Mouse (Mus musculus) adipocyte (in vitro differentiated cells): ENCODE measurements at regions not wholly inside any gene's neighbourhood (a gene's known extent, or its start where the extent isn't known, plus 50 kb on each side); places are given as distances from the start of the nearest gene placed in this dataset.

ENCODE experiments used
- DNase-seq: peaks from one replicate; pipeline ENCODE4 v3.0.0-alpha.2; 2016; ENCODE audit warnings: low spot score

DNA sequence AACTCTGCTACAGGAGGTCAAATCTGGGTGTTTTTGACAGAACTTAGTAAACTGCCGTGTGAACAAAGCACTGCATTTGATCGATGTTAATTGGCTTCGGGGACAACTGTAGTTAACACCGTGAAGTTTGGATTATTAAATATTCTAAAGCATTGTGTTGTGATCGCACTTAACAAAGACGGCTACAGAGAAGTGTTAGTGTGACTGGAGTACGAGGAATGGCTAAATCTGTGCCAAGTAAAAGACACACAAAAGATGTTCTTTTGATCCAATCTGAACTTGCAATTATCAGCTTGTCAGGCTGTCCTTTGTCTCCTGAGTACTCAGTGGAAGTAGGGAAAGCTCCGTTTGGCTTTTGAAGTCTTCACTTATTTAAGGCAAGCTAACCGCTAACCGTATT, 259.7 kb downstream of the Tmem182 start:
- no peak for DNase-seq

DNA sequence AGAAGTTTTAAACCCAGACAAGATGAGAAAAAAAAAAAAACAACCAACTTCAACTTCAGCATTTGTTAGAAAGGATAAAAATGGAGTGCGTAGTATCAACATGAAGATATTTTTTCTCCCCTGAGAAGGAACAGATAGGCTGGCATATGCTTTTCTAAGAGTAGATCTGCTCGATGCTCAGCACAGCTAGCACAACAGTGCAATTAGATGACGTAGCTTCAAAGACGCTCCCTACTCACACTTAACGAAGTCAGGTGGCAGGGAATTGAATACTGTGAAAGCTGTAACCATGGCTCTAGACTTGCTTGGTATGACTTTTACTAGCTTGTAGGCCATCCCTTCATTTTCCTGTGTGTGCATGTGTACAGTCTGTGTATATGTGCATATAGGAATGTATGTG, 299.5 kb downstream of the Tmem182 start:
- no peak for DNase-seq

- no peak for DNase-seq
These were observed 316.3 kb downstream of the Tmem182 start for GRCm38 (mm10) chr1:41121636-41122175.

GRCm38 (mm10) chr1:41131410-41131809, 326.0 kb downstream of the Tmem182 start:
- no peak for DNase-seq

- DNase-seq: no peak
These were observed 327.7 kb downstream of the Tmem182 start for GRCm38 (mm10) chr1:41133143-41133542.

DNA sequence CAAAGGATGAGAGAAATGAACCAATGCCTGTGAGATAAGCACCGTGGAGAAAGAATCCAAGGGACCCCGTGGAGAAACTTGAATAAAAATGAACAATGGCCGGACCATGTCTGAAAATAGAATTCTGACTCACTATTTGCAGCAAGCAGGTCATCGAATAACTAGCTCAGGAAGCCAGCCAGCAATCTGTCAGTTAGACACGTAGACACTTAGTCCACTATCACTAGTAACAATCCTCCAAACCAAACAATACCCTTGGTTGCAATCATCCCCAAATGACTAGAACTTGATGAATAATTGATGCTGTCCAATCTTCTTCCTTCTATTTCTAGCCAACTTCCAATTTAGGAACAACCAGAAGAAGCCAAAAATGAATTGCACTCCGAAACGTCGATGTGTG, 328.5 kb downstream of the Tmem182 start:
- DNase-seq: no peak

- no peak for DNase-seq
These were observed 334.3 kb downstream of the Tmem182 start for GRCm38 (mm10) chr1:41139725-41140124.

- DNase-seq: no peak
These were observed 335.1 kb downstream of the Tmem182 start for GRCm38 (mm10) chr1:41140542-41140941.

- no peak for DNase-seq
These were observed 336.6 kb downstream of the Tmem182 start for GRCm38 (mm10) chr1:41141992-41142391.

- DNase-seq: peak; percentile 47
These were observed 347.1 kb downstream of the Tmem182 start for GRCm38 (mm10) chr1:41152516-41152915.

DNA sequence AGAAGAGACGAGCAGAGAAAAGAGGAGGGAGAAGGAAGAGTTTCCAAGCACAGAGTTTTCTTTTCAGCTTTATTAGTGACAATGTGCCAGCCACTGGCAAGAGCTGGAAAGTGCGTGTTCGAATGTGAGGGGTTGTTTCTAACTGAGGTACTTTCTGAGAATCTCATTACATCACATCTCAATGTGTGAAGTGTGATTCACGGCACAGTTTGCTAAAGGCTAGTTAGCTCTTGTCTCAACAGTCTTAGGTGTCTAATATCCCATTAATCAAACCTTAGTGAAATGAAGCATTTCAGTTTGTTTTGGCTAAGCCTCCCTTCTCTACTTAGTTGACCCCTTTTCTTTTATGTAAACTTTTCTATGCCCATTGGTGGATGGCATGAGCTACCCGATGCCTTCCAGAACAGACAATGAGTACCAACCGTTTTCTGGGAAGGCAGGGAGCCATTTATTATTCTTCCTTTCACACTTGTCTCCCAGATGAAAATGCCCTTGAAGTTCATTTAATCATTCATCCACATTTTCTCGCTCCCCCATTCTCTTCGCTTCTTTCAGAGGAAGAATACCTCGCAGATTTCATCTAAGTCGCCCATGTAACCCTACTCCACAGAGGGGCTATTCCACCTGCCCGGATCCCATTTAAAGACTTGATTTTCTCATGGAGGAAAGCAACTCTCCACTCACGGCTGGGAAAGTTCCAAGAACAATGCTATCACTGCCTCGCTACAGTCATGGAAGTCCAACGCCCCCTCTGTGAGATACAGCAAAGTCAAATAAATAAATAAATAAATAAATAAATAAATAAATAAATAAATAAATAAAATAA, 348.0 kb downstream of the Tmem182 start:
- no peak for DNase-seq

GRCm38 (mm10) chr1:41154198-41154597, 348.8 kb downstream of the Tmem182 start:
- DNase-seq: no peak

- DNase-seq: no peak
These were observed 351.5 kb downstream of the Tmem182 start for GRCm38 (mm10) chr1:41156946-41157345.

DNA sequence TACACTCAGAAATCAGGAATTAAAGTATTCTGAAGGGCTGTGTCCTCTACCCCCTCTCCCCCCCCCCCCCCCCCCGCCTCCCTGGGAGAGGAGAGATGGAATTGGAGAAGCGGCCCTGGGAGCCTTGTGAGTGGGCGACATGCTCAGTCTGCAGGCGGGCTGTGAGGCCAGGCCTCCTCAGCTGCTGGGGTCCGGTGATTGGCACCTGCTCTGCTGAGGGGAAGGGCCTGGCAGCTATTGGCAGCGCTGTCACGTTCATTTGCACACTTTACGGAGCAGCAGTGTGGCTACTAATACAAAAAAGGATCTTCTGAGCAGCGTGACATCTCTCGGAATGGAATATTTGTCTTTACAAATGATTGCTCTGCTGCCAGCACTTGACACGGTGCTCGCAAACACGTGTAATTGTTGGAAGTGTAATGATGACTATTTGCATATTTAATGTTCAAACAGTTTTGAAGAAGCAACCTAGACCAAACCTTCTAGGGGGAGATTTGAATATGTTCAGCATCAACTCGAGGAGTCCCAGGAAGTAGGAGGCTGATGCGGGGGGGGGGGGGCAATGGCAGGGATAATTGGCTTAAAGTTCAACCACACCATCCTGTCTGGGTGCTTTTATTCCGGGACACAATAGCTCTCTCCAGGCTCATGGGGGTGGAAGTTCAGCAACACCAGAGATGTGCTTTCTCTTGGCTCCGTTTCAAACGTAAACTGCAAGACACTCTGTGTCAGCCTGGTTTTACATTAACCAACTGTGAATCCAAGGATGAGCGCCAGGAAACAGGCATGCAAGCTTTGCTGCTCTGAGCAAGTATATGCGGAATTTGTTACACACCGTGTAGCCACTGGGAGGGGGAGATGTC, 352.5 kb downstream of the Tmem182 start:
- DNase-seq: no peak

DNA sequence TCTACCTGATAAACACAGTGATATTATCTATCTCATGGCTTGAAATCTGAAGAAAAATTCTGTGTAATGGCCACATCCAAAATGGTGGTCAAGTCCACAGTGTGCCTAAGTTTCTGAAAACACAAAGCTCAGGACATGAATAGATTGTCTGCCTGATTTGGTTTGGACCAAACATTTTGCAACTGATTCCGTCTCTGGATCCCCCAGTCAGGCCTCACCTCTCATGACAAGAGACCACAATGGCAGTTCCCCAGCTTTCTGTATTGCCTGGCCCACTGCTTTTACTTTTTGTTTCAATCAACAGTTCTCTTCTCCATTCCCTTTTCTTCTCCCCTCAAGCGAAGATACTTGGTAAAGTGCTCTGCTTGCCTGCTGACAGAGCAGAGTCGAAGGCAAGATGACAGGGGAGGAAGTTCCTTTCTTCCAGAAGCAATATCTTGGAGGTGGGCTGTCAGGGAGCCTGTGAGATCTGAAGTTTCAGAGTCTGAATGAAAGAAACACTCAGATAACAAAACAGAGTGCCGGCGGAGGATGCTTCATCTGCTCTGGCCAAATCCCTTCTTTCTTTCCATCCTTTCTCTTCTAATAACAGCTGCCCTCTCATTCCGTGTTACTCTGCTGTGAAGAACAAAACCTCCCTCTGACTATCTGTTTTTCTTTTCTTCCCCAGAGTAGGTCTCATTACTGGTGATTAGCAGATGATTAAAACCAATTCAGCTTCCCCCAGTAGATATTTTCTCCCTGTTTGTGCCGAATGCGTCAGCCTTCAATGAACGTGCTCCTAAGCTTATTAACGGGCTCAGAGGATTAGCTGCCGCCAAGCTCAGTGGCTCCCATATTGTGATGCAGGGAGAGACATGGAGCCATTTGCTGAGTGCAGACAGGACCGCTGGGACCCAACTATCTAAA, 360.7 kb downstream of the Tmem182 start:
- DNase-seq: no peak

DNA sequence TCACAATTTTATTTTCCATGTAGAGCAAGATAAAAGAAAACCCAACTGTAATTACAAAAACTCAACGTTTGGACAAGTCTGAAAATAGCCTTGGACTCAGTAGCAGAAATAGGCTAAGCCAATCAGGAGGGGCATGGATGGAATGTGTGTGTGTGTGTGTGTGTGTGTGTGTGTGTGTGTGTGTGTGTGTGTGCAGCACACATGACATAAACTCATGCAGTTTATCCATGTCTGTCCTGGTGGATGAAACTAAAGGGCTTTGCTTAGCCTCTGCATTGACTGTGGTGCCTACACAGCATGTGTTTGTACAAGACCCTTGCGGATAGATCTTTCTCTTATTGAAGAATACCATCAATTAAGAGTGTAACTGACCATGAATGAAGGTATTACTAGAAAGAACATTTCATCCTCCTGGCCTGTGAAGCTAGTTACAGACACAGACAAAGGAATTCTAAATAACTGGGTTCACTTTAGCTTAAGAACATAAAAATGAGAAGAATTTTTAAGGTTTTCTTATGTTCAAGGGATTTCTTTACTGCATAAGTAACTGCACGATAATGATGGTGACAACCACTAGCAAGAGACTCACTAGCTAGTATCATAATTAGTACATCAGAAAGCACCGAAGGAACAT, 361.5 kb downstream of the Tmem182 start:
- DNase-seq: no peak

GRCm38 (mm10) chr1:41186991-41187390, 381.6 kb downstream of the Tmem182 start:
- no peak for DNase-seq

DNA sequence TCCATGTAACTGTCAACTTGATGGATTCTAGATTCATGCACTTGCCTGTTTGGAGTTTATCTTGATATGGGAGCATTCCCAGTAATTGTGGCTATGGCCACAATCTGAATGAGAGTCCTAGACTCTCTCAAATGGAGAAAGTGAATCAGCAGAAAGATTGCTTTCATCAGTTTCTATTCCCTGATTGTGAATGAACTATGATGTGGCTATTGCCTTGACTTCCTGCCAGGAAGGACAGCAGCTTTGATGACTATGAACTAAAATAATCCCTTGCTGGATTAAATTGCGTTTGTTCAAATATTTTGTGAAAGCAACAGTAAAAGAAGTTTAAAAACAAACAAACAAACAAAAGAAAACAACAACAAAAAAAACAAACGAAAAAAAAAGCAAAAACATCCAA, 407.5 kb downstream of the Tmem182 start:
- no peak for DNase-seq

DNA sequence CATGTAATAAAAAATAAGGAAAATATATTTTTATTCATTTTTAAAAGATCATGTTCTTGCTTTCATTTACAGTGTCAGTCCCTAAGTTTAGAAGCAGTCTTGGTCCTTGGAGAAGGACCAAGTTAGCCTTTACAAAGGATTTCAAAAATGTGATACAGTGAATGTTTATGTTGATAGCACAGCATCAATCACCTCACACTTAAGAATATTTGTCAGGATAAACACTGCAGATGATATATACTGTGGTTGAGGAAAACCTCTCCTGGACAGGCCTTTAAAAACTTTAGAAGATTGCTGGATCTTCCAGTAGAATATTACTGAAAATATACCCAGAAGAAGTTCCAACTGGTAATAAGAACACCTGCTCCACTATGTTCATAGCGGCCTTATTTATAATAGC, 420.4 kb downstream of the Tmem182 start:
- no peak for DNase-seq

DNA sequence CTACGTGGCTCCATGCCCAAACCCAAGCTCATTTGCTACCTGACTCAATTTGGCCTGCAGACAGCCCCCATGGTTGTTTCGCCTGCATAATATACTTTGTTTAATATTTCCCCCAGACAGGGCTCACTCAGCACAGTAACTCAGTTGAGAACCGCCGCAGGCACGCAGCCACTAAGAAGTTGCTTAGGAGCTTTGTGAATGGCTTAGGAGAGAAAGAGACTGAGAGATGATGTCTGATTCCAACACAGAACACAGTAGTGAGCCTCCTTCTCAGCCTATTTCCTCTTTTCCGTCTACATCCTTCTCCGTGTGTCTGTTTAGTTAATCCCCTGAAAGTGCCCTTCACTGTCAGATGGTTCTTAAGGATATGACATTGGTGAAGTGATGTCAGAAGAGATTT, 429.9 kb downstream of the Tmem182 start:
- no peak for DNase-seq

- no peak for DNase-seq
These were observed 437.6 kb downstream of the Tmem182 start for GRCm38 (mm10) chr1:41243000-41243399.
